Mouse (Mus musculus): ENCODE data around the gene Vps33a.
"Not testable (repeated sequence)": the region's sequence is repeated elsewhere in the genome, so short reads cannot be mapped to it uniquely, and the experiment has no call there.

The Vps33a gene

GRCm38 (mm10) chr5:123524393-123524750 lies 48.5 kb downstream of the Vps33a start:
- no peak for DNase-seq (ENCODE audit: low read depth)

GRCm38 (mm10) chr5:123523692-123524392 lies 49.0 kb downstream of the Vps33a start, which contains the start of gene Diablo:
Diablo (minus strand) TSS chr5:123524176.
- DNase-seq (ENCODE audit: low read depth) = peak; percentile 100

- no peak for DNase-seq (ENCODE audit: low read depth)
Observed at GRCm38 (mm10) chr5:123522166-123522565, 50.7 kb downstream of the Vps33a start.

- no peak for DNase-seq (ENCODE audit: low read depth)
Observed at GRCm38 (mm10) chr5:123521621-123522020, 51.2 kb downstream of the Vps33a start.

- DNase-seq (ENCODE audit: low read depth) = no peak
Observed at GRCm38 (mm10) chr5:123520666-123521065, 52.2 kb downstream of the Vps33a start.

- DNase-seq (ENCODE audit: low read depth) = no peak
Observed at GRCm38 (mm10) chr5:123514871-123515270, 58.0 kb downstream of the Vps33a start.

GRCm38 (mm10) chr5:123512102-123512501 lies 60.7 kb downstream of the Vps33a start:
- peak; percentile 42 for DNase-seq (ENCODE audit: low read depth)

- DNase-seq (ENCODE audit: low read depth) = not testable (repeated sequence)
Observed at GRCm38 (mm10) chr5:123511426-123511825, 61.4 kb downstream of the Vps33a start.

- DNase-seq (ENCODE audit: low read depth) = no peak
Observed at GRCm38 (mm10) chr5:123510160-123510559, 62.7 kb downstream of the Vps33a start, which contains the start of gene B3gnt4. B3gnt4 (plus strand) TSS chr5:123510460.

GRCm38 (mm10) chr5:123508921-123509320 lies 63.9 kb downstream of the Vps33a start:
- peak; percentile 38 for DNase-seq (ENCODE audit: low read depth)

- peak; percentile 93 for DNase-seq (ENCODE audit: low read depth)
Observed at GRCm38 (mm10) chr5:123507936-123508723, 64.7 kb downstream of the Vps33a start.

GRCm38 (mm10) chr5:123501973-123502372 lies 70.9 kb downstream of the Vps33a start:
- no peak for DNase-seq (ENCODE audit: low read depth)

- peak; percentile 73 for DNase-seq (ENCODE audit: low read depth)
Observed at GRCm38 (mm10) chr5:123499717-123500116, 73.1 kb downstream of the Vps33a start.

GRCm38 (mm10) chr5:123489935-123490334 lies 82.9 kb downstream of the Vps33a start:
- no peak for DNase-seq (ENCODE audit: low read depth)

- no peak for DNase-seq (ENCODE audit: low read depth)
Observed at GRCm38 (mm10) chr5:123489112-123489785, 83.6 kb downstream of the Vps33a start, which contains the start of the genes Lrrc43 and Il31. Lrrc43 (plus strand) TSS chr5:123489305. Il31 (minus strand) TSS chr5:123489489.

GRCm38 (mm10) chr5:123487659-123488395 lies 85.0 kb downstream of the Vps33a start:
- no peak for DNase-seq (ENCODE audit: low read depth)
